Mouse (Mus musculus) embryonic facial prominence, embryonic 15.5 days (tissue): ENCODE measurements at regions not wholly inside any gene's neighbourhood (a gene's known extent, or its start where the extent isn't known, plus 50 kb on each side); places are given as distances from the start of the nearest gene placed in this dataset.

Experiments
- ATAC-seq: fragments of 200-750 bp; cut with Nextera tagmentation; 2 replicates; pipeline ENCODE4 v1.8.0; 2017; ENCODE audit warnings: low read depth, moderate TSS enrichment; ENCODE audit not compliant: insufficient number of reproducible peaks, low FRiP score, low TSS enrichment
- H3K27ac ChIP-seq: fragments of 300-500 bp; sonication (generic); replicated peaks from 2 replicates; pipeline ENCODE4 v1.5.1; 2015; ENCODE audit warnings: mild to moderate bottlenecking, inconsistent platforms
- H3K27me3 ChIP-seq: fragments of 300-500 bp; sonication (generic); 2 replicates; pipeline ENCODE4 v1.6.1; 2015; ENCODE audit warnings: inconsistent platforms
- H3K36me3 ChIP-seq: fragments of 300-500 bp; sonication (generic); 2 replicates; pipeline ENCODE4 v1.6.1; 2015; ENCODE audit warnings: mild to moderate bottlenecking, inconsistent platforms
- H3K4me1 ChIP-seq: fragments of 300-500 bp; sonication (generic); 2 replicates; pipeline ENCODE4 v1.6.1; 2015; ENCODE audit warnings: inconsistent platforms
- H3K4me2 ChIP-seq: fragments of 300-500 bp; sonication (generic); replicated peaks from 2 replicates; pipeline ENCODE4 v1.6.1; 2015; ENCODE audit warnings: mild to moderate bottlenecking, inconsistent platforms
- H3K4me3 ChIP-seq: fragments of 300-500 bp; sonication (generic); replicated peaks from 2 replicates; pipeline ENCODE4 v1.5.1; 2015; ENCODE audit warnings: mild to moderate bottlenecking, inconsistent platforms
- H3K9ac ChIP-seq: fragments of 300-500 bp; sonication (generic); 2 replicates; pipeline ENCODE4 v1.6.1; 2015; ENCODE audit warnings: inconsistent platforms
- H3K9me3 ChIP-seq: fragments of 300-500 bp; sonication (generic); replicated peaks from 2 replicates; pipeline ENCODE4 v1.6.1; 2016; ENCODE audit warnings: inconsistent platforms
- WGBS: fragments of 180-500 bp; shearing (Covaris S2); methylation state at CpG from one replicate; pipeline ENCODE4 v1.1.7; 2015; 5-methylcytosine and 5-hydroxymethylcytosine counted together

- WGBS, result 31% methylated on average over 3 of the region's 3 CpGs
- H3K36me3 ChIP-seq, result no peaks in the 10 kb centered on the region
- H3K9ac ChIP-seq, result no peak overlapping the region
- no peak overlapping the region for H3K4me2 ChIP-seq
- H3K4me3 ChIP-seq, result no peak overlapping the region
- ATAC-seq, result no peak
- H3K4me1 ChIP-seq, result 0 out of 2 replicates have a peak, but pooled peaks cover 4% of the 10 kb centered on the region
- no peak overlapping the region for H3K27ac ChIP-seq
- no peaks in the 10 kb centered on the region for H3K27me3 ChIP-seq
- H3K9me3 ChIP-seq, result no peaks in the 10 kb centered on the region
These were observed 193.7 kb upstream of the Mpped2 start for GRCm38 (mm10) chr2:106499227-106499928.

- H3K4me3 ChIP-seq, result no peak overlapping the region
- H3K4me1 ChIP-seq, result no peaks in the 10 kb centered on the region
- H3K9me3 ChIP-seq, result no peaks in the 10 kb centered on the region
- no peak overlapping the region for H3K9ac ChIP-seq
- H3K36me3 ChIP-seq, result no peaks in the 10 kb centered on the region
- no peak overlapping the region for H3K27ac ChIP-seq
- no peak overlapping the region for H3K4me2 ChIP-seq
- WGBS, result 88% methylated on average over 1 of the region's 1 CpGs
- ATAC-seq, result no peak
- no peaks in the 10 kb centered on the region for H3K27me3 ChIP-seq
These were observed 188.1 kb upstream of the Mpped2 start for GRCm38 (mm10) chr2:106504933-106505420.

- Histone ChIP-seq H3K27me3 (no peaks in the 10 kb centered on the region), H3K9me3 (no peaks in the 10 kb centered on the region), H3K4me1 (no peaks in the 10 kb centered on the region), H3K4me3 (no peak overlapping the region), H3K4me2 (no peak overlapping the region), H3K27ac (no peak overlapping the region), H3K9ac (no peak overlapping the region), H3K36me3 (no peaks in the 10 kb centered on the region)
- ATAC-seq, result no peak
- WGBS, result 91% methylated on average over 9 of the region's 9 CpGs
These were observed 181.2 kb upstream of the Mpped2 start for GRCm38 (mm10) chr2:106511889-106512288.

GRCm38 (mm10) chr2:106512338-106513024, 180.6 kb upstream of the Mpped2 start:
- H3K9me3 ChIP-seq, result no peaks in the 10 kb centered on the region
- 49% methylated on average over 14 of the region's 14 CpGs for WGBS
- no peak for ATAC-seq
- no peaks in the 10 kb centered on the region for H3K27me3 ChIP-seq
- H3K36me3 ChIP-seq, result no peaks in the 10 kb centered on the region
- H3K4me2 ChIP-seq, result no peak overlapping the region
- no peak overlapping the region for H3K4me3 ChIP-seq
- H3K4me1 ChIP-seq, result no peaks in the 10 kb centered on the region
- H3K27ac ChIP-seq, result no peak overlapping the region
- H3K9ac ChIP-seq, result no peak overlapping the region

GRCm38 (mm10) chr2:106513025-106513386, 180.1 kb upstream of the Mpped2 start:
- 57% methylated on average over 5 of the region's 5 CpGs for WGBS
- Histone ChIP-seq H3K9ac (no peak overlapping the region), H3K4me1 (no peaks in the 10 kb centered on the region), H3K36me3 (no peaks in the 10 kb centered on the region), H3K9me3 (no peaks in the 10 kb centered on the region), H3K27ac (no peak overlapping the region), H3K27me3 (no peaks in the 10 kb centered on the region), H3K4me3 (no peak overlapping the region), H3K4me2 (no peak overlapping the region)
- ATAC-seq, result no peak

- no peaks in the 10 kb centered on the region for H3K4me1 ChIP-seq
- H3K4me2 ChIP-seq, result no peak overlapping the region
- 62% methylated on average over 5 of the region's 5 CpGs for WGBS
- no peak overlapping the region for H3K27ac ChIP-seq
- no peak for ATAC-seq
- no peaks in the 10 kb centered on the region for H3K27me3 ChIP-seq
- H3K9ac ChIP-seq, result no peak overlapping the region
- H3K36me3 ChIP-seq, result no peaks in the 10 kb centered on the region
- H3K9me3 ChIP-seq, result no peaks in the 10 kb centered on the region
- no peak overlapping the region for H3K4me3 ChIP-seq
These were observed 175.8 kb upstream of the Mpped2 start for GRCm38 (mm10) chr2:106517224-106517623.

GRCm38 (mm10) chr2:106522961-106523360, 170.1 kb upstream of the Mpped2 start:
- H3K4me2 ChIP-seq, result no peak overlapping the region
- 0 out of 2 replicates have a peak, but pooled peaks cover 3% of the 10 kb centered on the region for H3K4me1 ChIP-seq
- H3K4me3 ChIP-seq, result no peak overlapping the region
- no peaks in the 10 kb centered on the region for H3K27me3 ChIP-seq
- no peak overlapping the region for H3K27ac ChIP-seq
- no peak overlapping the region for H3K9ac ChIP-seq
- no peaks in the 10 kb centered on the region for H3K36me3 ChIP-seq
- ATAC-seq, result no peak
- WGBS, result 94% methylated on average over 3 of the region's 3 CpGs
- H3K9me3 ChIP-seq, result no peaks in the 10 kb centered on the region

GRCm38 (mm10) chr2:106527008-106527407, 166.1 kb upstream of the Mpped2 start:
- H3K4me3 ChIP-seq, result no peak overlapping the region
- H3K9me3 ChIP-seq, result no peaks in the 10 kb centered on the region
- no peak overlapping the region for H3K4me2 ChIP-seq
- peak; percentile 77; the same call in 1 of the 2 replicates for ATAC-seq
- H3K9ac ChIP-seq, result no peak overlapping the region
- H3K4me1 ChIP-seq, result 0 out of 2 replicates have a peak, but pooled peaks cover 3% of the 10 kb centered on the region
- no peak overlapping the region for H3K27ac ChIP-seq
- 53% methylated on average over 2 of the region's 2 CpGs for WGBS
- no peaks in the 10 kb centered on the region for H3K36me3 ChIP-seq
- H3K27me3 ChIP-seq, result no peaks in the 10 kb centered on the region

GRCm38 (mm10) chr2:106529247-106529646, 163.8 kb upstream of the Mpped2 start:
- no peaks in the 10 kb centered on the region for H3K36me3 ChIP-seq
- no peak for ATAC-seq
- no peak overlapping the region for H3K27ac ChIP-seq
- H3K4me2 ChIP-seq, result no peak overlapping the region
- H3K9me3 ChIP-seq, result no peaks in the 10 kb centered on the region
- H3K27me3 ChIP-seq, result no peaks in the 10 kb centered on the region
- 0 out of 2 replicates have a peak, but pooled peaks cover 3% of the 10 kb centered on the region for H3K4me1 ChIP-seq
- no peak overlapping the region for H3K4me3 ChIP-seq
- 46% methylated on average over 5 of the region's 5 CpGs for WGBS
- H3K9ac ChIP-seq, result no peak overlapping the region

GRCm38 (mm10) chr2:106529746-106530145, 163.3 kb upstream of the Mpped2 start:
- 36% methylated on average over 2 of the region's 2 CpGs for WGBS
- 0 out of 2 replicates have a peak, but pooled peaks cover 3% of the 10 kb centered on the region for H3K4me1 ChIP-seq
- H3K4me3 ChIP-seq, result no peak overlapping the region
- no peaks in the 10 kb centered on the region for H3K27me3 ChIP-seq
- no peak for ATAC-seq
- H3K27ac ChIP-seq, result no peak overlapping the region
- no peak overlapping the region for H3K9ac ChIP-seq
- no peaks in the 10 kb centered on the region for H3K9me3 ChIP-seq
- no peaks in the 10 kb centered on the region for H3K36me3 ChIP-seq
- no peak overlapping the region for H3K4me2 ChIP-seq

GRCm38 (mm10) chr2:106538329-106538728, 154.7 kb upstream of the Mpped2 start:
- no peak overlapping the region for H3K4me3 ChIP-seq
- H3K27me3 ChIP-seq, result no peaks in the 10 kb centered on the region
- H3K9ac ChIP-seq, result no peak overlapping the region
- no peak for ATAC-seq
- no peaks in the 10 kb centered on the region for H3K9me3 ChIP-seq
- no peak overlapping the region for H3K4me2 ChIP-seq
- H3K27ac ChIP-seq, result no peak overlapping the region
- no peaks in the 10 kb centered on the region for H3K36me3 ChIP-seq
- 79% methylated on average over 4 of the region's 4 CpGs for WGBS
- no peaks in the 10 kb centered on the region for H3K4me1 ChIP-seq
